Mouse (Mus musculus) CD4-positive naive resting alpha-beta T cell, adult 57 days (primary cell): Measurements from ENCODE around the gene Raver2. TPM values are rescaled to one million over a fixed set of nuclear protein-coding genes. Genes with fewer than 3 reads are reported as not detected.

Source experiments
- total RNA-seq: library from RNA; stranded (reverse); gene quantifications from one replicate; pipeline ENCODE4 v1.2.4, GENCODE M21; 2023

The Raver2 gene
- 8.3 TPM for total RNA-seq

GRCm38 (mm10) chr4:101068786-101069153 lies at the start of gene Raver2:
Raver2 (plus strand) TSS chr4:101068983.

GRCm38 (mm10) chr4:101020596-101020995 lies 48.2 kb upstream of the Raver2 start, which contains the start of gene Gm10577:
Gm10577 (minus strand) TSS chr4:101020696.

Other genes starting within 250 kb of the Raver2 start
- not detected for gene Gm10577, start 48.3 kb upstream of the Raver2 start, total RNA-seq
- 565 TPM for gene Jak1, start 196.3 kb downstream of the Raver2 start, total RNA-seq